Mouse (Mus musculus) megakaryocyte-erythroid progenitor cell, adult 5-6 weeks (primary cell): Measurements from ENCODE around the gene Pdxdc1. TPM values are rescaled to one million over a fixed set of nuclear protein-coding genes. Genes with fewer than 3 reads are reported as not detected.
"Not testable (repeated sequence)": the region's sequence is repeated elsewhere in the genome, so short reads cannot be mapped to it uniquely, and the experiment has no call there.

Source experiments
- ATAC-seq: replicated peaks from 2 replicates; pipeline ENCODE4 v1.8.0; 2016; ENCODE audit warnings: mild to moderate bottlenecking, inconsistent platforms; ENCODE audit not compliant: severe bottlenecking, poor library complexity, low FRiP score, low TSS enrichment
- total RNA-seq, 2 experiments: library from RNA; stranded (forward) in 1 of 2; stranded (reverse) in 1 of 2; fragments of 200-1000, 215-1000 nt in 1 of 2; fragments of >200 nt in 1 of 2; fragmentation: Nextera tagmentation in 1 of 2; gene quantifications; 2 replicates each; pipeline ENCODE4 v1.2.3; 2014 to 2017

Pdxdc1 gene
- total RNA-seq (2014; fragmentation: Nextera tagmentation) = 58.3 and 58.5 TPM in 2 replicates
- 45.7 and 74.5 TPM in 2 replicates for total RNA-seq (2017)

DNA sequence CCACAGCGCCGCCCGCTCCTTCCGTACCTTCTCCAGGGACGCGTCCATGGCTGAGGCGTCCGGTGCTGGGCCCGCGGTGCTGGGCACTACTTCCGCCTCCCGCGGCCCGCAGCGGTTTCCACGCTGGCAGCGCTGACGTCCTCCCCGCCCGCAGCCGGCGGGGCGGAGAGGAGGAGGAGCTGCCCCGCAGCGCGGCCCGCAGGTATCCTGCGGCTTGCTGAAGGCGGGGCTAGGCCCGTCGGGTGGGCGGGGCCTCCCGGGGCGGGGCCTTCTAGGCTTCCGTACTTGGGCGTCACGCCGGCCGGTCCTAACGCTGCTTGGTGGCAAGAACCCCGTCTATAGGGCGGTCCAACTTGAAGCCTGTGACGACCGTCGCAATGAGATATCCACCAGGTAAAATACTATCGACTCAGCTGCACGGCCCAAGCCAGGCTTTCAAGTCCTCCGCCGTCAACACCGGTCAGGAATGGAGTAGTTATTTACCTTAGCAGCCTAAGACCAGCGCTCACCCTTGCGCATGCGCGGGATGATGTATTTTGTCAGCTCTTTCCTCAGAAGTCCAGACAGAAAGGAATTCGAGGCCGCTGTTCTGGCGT is at the start of gene Pdxdc1, which contains the start of gene Mpv17l:
Gene Pdxdc1, minus strand, starts transcription at position 244 of the 596 bp plus-strand sequence.
Gene Mpv17l, plus strand, starts transcription at position 274 of the 596 bp plus-strand sequence.
- peak; percentile 85 for ATAC-seq

GRCm38 (mm10) chr16:13951245-13951644 is 48.3 kb upstream of the Pdxdc1 start:
- no peak for ATAC-seq

DNA sequence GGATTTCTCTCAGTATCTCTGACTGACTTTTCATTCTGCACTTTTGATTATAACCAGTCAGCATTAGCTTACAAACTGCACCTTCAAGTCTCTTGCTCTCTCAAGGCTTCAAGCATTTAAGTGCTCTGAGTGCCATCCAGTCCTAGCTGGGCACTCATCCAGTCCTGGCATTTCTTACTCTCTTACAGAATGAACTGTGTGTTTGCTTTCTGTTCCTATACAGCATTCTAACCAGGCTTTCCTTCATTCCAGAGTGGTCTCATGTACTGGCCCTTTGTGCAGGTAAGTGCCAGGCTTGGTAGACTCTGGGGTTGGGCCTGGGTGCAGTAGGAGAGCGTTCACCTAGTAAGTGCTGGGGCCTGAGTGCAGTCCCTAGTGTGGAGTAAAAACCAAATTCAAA is 43.4 kb upstream of the Pdxdc1 start:
- no peak for ATAC-seq

DNA sequence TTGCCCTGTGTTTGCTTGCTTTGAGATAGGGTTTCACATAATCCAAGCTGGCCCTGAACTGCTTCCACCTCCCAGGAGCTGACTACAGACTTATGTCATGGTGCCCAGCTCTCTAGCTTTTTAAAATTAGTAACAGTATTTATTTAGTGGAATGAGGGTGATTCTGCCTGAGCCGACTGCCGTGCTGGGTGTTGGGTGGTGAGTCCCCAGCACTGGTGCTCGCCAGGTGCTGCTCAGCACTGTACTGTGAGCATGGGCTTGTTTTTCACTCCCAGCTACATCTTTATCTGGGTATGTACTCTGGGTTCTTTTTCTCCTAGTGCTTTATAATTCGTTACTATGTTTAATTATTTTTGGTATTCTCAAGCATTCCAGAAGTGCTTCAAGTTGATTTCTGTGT is 42.2 kb upstream of the Pdxdc1 start:
- ATAC-seq = no peak

DNA sequence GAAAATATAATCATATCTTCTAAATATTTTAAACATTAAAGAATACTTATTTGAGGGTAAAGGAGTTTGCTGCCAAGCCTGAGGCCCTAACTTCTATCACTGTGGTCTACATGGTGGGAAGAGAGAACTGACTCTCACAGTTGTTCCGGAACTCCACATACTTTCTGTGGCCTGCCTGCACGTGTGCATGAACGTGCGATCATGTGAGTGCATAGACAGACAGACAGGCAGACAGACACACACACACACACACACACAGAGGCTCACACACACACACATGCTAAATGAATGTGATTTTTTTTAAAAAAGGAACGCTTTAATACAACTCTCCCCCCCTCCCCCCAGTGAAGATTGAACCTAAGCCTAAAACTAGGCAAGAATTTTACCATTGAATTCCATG is 41.8 kb upstream of the Pdxdc1 start:
- ATAC-seq = no peak

- ATAC-seq = no peak
Observed at GRCm38 (mm10) chr16:13944178-13944577, 41.2 kb upstream of the Pdxdc1 start.

DNA sequence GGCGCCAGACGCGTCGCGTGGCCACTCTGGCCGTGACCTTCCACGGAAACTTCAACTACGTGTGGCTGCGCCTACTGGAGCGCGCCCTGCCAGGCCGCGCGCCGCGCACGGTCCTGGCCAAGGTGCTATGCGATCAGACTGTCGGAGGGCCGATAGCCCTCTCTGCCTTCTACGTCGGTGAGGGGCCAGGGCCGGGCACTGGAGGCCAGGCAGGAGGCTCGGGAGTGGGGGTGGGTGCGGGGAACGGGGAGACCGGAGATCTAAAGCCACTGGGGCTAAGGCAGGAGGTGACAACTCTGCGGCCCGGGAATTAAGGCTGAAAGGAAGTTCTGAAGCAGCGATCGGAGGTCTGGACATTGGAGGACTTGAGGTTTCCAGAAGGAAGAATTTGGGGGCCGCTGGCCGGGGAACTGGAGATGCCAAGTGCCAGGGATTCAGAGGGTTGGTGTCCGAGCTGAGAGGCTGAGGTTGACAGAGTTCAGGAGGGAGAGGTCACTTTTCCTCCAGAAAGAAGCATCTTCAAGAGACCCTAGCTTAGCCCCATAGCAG is 38.0 kb upstream of the Pdxdc1 start:
- no peak for ATAC-seq

DNA sequence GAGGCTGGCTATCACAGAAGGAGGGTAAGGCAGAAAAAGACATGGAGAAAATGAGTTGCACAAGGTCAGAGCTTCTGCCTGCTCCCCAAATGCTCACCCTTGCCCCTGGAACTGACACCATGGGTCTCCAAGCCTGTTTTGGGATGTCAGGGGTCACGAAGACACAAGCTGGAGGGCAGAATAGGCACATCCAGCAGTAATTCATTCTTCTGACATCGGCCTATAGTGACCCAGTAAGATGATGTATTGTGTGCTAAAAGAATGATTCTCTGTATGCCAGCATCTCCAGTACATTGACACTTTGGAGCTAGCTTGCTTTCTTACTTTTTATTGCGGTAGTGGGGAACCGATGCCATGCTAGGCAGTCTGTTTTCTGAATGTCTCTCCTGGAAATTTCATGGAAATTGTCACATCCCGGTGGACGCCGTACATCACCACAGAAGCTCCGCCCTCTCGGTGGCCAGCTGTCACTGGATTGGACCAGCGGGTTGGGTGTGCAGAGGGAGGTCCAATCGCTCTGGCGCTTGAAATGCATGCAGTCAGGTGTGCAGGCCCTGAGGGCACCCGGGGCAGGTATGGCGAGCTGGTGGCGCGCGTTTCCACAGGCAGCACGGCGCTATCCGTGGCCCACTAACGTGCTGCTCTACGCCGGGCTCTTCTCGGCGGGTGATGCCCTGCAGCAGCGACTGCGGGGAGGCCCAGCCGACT is 37.4 kb upstream of the Pdxdc1 start:
- ATAC-seq = no peak

DNA sequence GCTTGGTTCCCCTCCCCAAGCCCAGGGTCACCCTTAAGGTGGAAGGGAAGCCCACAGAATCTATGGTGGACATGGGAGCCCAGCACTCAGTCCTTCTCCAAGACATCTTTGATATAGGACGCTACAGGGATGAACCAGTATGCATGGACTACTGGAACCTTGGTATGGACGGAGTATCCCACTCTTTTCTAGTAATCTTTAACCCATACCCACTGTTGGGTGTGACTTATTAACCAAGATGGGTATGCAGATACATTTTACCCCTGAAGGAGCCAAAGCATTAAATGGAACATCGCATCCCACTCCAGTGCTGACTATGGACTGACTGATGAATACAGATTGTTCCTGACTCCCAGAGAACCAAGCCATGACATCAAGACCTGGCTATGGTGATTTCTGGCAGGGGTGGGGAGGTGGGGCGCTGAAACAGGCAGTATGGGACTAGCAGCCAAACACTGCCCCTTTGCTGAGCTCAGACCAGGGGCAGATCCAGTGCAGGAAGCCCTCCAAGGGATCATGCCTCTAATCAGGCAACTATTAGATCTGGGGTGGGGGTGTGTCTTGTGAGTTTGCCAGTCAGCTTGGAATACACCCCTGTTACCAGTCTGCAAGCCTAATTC is 24.6 kb upstream of the Pdxdc1 start:
- ATAC-seq = no peak

DNA sequence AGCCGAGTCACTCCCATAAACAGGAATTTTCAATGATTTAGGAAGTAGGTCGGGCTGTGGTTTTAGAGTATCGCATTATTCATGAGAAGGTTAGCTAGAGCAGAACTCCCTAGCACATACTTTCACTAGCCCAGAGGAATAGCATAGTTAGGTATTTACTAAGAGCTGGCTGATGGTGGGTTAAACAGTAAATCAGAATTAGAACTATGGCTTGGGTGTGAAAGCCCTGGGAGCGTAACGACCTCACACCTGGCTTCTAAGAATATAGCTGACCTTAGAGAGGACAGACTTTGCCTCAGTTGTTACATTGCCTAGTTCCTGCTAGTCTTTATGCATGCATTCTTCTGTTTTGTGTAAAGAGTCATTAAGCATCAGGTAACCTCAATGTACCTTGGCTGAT is 20.0 kb upstream of the Pdxdc1 start:
- ATAC-seq = not testable (repeated sequence)

GRCm38 (mm10) chr16:13922499-13922898 is 19.6 kb upstream of the Pdxdc1 start:
- not testable (repeated sequence) for ATAC-seq

DNA sequence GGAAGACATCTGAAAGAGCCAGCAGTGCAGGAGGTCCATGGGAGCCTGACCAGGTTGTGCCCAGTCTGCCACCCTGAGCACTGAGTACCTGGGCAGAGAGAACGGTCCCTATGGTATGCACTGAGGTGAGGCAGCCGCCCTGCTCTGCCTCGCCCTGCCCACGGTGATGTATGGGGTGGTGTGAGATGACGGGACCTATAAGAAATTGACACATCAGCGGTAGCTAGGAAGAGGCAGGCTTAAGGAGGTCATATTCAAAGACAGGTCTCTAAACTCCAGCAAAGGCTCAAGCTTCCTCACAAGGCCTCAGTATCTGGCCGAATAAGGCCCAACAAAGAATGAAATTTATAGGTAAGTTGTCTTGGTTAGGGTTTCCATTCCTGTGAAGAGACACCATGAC is 18.9 kb upstream of the Pdxdc1 start:
- ATAC-seq = no peak

DNA sequence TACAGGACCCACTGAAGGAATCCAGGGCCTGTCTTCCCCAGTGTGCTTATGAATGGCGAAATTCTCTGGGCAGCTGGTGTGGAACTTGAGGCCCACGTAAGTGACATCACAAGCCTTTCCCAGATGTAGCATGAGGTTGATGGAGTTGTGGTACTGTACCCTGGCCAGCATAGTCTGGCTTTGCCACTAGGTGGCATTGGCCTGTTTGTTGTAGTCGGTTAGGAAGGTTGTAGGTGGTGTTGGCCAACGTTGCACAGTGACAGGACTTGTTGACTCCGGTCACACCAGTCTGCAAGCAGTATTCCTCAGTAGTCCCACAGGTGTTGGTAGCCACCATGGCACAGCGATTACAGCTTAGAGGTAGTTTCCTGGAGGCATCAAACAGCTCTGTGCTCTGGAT is 18.1 kb upstream of the Pdxdc1 start:
- no peak for ATAC-seq

DNA sequence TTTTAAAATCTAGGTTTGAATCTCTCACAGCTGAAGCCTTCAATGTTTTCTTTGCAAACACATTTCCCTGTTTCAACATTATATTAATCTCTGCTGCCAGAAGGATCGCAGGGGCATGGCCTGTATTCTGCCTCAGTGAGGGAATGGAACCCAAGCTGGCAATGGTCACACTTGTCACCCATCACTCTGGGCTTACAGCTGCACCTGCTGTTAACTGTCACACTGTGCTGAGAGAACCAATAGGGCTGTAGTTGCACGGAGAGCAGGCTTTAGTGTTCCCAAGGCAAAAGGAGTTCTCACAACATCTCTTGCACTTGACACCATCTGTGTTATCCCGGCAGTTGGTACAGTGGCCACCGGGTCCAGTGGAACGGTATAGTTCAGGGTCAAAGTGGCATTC is 17.2 kb upstream of the Pdxdc1 start:
- ATAC-seq = no peak

GRCm38 (mm10) chr16:13907297-13907696 is 4.4 kb upstream of the Pdxdc1 start:
- ATAC-seq = no peak

- peak; percentile 79 for ATAC-seq
Observed at GRCm38 (mm10) chr16:13903488-13903887, 557 bp upstream of the Pdxdc1 start.

GRCm38 (mm10) chr16:13902397-13902831 is 517 bp downstream of the Pdxdc1 start:
- ATAC-seq = peak; percentile 24

DNA sequence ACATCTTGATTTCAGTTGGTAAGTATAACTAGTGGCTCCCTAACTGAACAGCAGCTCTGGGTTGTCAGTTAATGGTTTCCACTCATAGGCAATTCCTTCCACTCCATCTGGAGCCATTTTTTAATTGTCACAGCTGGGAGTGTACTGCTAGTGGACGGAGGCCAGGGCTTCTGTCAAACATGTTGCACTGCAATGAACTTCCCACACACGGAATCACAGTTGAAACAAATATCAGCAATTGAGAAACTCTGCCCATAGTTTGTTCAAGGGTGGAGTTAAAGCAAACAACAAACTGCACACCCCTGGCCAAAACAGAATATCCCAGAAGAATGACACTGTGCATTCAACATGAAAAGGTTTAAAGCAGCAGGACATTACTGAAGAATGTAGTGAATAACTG is 4.0 kb downstream of the Pdxdc1 start:
- no peak for ATAC-seq

DNA sequence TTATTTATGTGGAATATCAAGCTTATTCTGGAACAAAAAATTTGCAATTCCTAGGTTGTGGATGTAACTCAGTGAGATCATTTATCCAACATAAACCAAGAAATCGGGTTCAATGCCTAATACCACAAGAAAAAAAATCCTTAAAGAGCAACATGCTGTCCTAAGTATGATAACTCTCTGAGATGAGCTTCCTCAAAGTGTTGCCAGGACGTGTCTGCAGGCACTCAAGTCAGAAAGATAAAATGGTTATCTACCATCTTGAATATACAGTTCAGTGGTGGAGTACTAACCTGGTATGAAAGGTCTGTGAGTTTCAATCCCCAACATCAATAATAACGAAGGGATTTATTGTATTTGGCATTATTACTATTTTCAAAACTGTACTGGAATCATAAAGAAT is 6.6 kb downstream of the Pdxdc1 start:
- ATAC-seq = peak; percentile 70

DNA sequence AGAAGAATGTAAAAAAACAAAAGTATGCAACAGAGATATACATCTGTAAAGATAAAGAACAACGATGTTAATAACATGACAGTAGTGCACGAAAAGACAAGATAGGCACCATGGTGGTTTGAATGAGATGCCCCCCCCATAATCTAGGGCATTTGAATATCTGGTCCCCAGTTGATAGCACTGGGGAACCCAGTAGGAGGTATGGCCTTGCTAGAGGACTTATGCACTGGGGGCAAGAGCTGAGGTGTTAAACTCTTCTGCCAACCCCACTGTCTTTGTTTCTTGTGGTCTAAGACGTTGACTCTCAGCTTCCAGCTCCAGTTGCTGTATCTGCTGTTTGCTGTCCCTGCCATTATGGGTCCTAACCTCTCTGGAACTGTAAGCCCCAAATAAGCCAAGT is 7.2 kb downstream of the Pdxdc1 start:
- peak; percentile 64 for ATAC-seq
